Mouse (Mus musculus) liver, embryonic 14.5 days (tissue): ENCODE results near the gene Syne2.
"Not testable (repeated sequence)": the region's sequence is repeated elsewhere in the genome, so short reads cannot be mapped to it uniquely, and the experiment has no call there.

Experiments used
- CTCF ChIP-seq: IDR thresholded peaks from 2 replicates; pipeline ENCODE4 v1.5.1; 2016; ENCODE audit warnings: antibody characterized with exemption, low read depth, control low read depth
- EP300 ChIP-seq: IDR thresholded peaks from 2 replicates; pipeline ENCODE4 v1.6.1; 2016; ENCODE audit warnings: antibody characterized with exemption, low read depth

GRCm38 (mm10) chr12:76152389-76152788 is 334.5 kb downstream of the Syne2 start:
- TF ChIP-seq CTCF, EP300: not testable (repeated sequence)
